Mouse (Mus musculus): ENCODE results near the gene Thy1. TPM values are rescaled to one million over a fixed set of nuclear protein-coding genes. Genes with fewer than 3 reads are reported as not detected.

Gene Thy1
- 0.58 TPM in 1 of 2 replicates, not detected in the other for polyA plus RNA-seq (2012; ENCODE audit: insufficient read depth, insufficient read length, missing spikeins)

DNA sequence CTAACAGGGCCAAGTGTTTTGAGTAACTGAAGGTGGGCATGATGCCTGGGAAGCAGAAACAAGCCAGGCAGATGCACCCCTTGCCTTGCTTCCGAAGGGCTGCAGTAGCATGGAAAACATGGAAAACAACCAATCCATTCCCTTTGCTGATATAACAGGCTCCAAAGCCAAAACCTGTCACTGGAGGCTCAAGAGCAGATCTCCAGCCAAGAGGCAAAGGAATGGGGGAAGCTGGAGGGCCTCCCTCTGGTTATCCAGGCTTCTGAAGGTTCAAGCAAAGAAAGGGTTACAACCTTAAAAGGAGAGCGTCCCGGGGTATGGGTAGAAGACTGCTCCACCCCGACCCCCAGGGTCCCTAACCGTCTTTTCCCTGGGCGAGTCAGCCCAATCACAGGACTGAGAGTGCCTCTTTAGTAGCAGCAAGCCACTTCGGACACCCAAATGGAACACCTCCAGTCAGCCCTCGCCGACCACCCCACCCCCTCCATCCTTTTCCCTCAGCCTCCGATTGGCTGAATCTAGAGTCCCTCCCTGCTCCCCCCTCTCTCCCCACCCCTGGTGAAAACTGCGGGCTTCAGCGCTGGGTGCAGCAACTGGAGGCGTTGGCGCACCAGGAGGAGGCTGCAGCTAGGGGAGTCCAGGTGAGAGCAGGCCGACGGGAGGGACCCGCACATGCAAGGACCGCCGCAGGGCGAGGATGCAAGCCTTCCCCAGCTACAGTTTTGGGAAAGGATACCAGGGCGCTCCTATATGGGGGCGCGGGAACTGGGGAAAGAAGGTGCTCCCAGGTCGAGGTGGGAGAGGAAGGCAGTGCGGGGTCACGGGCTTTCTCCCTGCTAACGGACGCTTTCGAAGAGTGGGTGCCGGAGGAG is at the start of gene Thy1:
Gene Thy1 (plus strand): TSS at position 549 of the 872 bp plus-strand sequence.
- TF ChIP-seq CTCF (IDR thresholded peaks at IDR 0.05; ENCODE audit: low read depth, low read length) = no peak
- TF ChIP-seq POLR2A (IDR thresholded peaks at IDR 0.05; ENCODE audit: borderline replicate concordance, low read depth, low read length) = no peak
- H3K4me3 ChIP-seq (ENCODE audit: insufficient read depth, low read length) = no peak within 1 kb of the TSS
- no peaks in the 10 kb centered on the region for H3K4me1 ChIP-seq (ENCODE audit: control insufficient read depth, insufficient read depth, low read length)
- H3K27ac ChIP-seq (ENCODE audit: insufficient read depth, low read depth, low read length) = no peak within 1 kb of the TSS

DNA sequence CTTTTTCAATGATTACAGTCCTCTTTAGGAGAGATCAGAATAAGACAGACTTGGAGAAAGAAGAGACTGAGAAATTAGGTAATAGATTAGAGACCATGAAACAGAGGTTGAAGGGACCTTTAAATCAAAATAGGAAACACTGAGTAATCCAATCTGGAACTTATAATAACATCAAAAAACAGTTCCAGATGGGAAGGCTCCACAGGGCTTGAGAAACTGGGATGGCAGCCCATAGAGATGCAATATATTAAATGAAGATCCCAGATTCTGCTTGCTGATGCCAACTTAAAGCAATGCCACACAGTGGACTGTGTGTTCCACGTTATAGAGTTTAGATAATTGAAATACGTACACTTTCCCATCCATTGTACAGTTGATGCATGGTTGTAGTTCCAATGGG is 45.5 kb upstream of the Thy1 start:
- Histone ChIP-seq H3K27ac (ENCODE audit: insufficient read depth, low read depth, low read length) (no peak overlapping the region), H3K4me3 (ENCODE audit: insufficient read depth, low read length) (no peak overlapping the region), H3K4me1 (ENCODE audit: control insufficient read depth, insufficient read depth, low read length) (no peaks in the 10 kb centered on the region)
- no peak for TF ChIP-seq POLR2A (IDR thresholded peaks at IDR 0.05; ENCODE audit: borderline replicate concordance, low read depth, low read length)
- TF ChIP-seq CTCF (IDR thresholded peaks at IDR 0.05; ENCODE audit: low read depth, low read length) = no peak

DNA sequence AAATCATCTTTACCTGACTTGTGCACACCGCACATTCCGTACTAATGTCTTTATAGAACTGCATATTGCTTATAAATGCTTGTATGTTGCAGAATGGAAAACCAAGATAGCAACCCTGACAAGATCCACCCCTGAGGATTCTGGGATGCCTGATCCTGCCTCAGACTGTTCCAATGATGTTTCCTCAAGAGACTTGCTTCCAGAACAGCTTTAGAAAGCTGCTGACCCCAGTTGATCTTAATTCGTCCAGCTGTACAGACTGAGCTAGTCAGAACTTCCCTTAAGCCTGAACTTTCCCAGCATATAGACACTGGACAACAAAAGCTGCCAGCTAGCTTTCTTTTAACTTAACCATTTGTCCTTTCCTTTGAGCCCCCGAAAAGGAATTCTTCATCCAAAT is 44.3 kb upstream of the Thy1 start:
- H3K27ac ChIP-seq (ENCODE audit: insufficient read depth, low read depth, low read length) = no peak overlapping the region
- no peaks in the 10 kb centered on the region for H3K4me1 ChIP-seq (ENCODE audit: control insufficient read depth, insufficient read depth, low read length)
- TF ChIP-seq POLR2A (IDR thresholded peaks at IDR 0.05; ENCODE audit: borderline replicate concordance, low read depth, low read length) (no peak), CTCF (IDR thresholded peaks at IDR 0.05; ENCODE audit: low read depth, low read length) (no peak)
- no peak overlapping the region for H3K4me3 ChIP-seq (ENCODE audit: insufficient read depth, low read length)

DNA sequence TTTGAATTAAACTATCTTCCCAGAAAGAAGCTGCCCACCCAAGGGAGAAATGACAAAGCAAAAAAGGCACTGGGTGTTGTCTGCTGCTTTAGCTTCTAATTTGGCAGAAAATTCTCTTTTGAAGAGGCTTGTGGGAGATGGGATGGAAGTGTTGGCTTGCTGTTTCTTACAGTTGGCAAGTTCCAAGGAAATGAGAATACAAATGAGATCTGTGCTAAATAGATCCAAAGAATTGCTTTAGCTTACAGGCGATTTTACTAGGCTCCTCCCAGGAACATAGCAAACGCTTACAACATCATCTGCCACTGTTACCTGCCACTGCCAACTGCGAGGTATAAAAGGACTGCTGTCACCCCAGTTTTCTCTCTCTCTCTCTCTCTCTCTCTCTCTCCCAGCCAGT is 38.8 kb upstream of the Thy1 start:
- H3K4me3 ChIP-seq (ENCODE audit: insufficient read depth, low read length) = no peak overlapping the region
- H3K4me1 ChIP-seq (ENCODE audit: control insufficient read depth, insufficient read depth, low read length) = no peaks in the 10 kb centered on the region
- H3K27ac ChIP-seq (ENCODE audit: insufficient read depth, low read depth, low read length) = no peak overlapping the region
- TF ChIP-seq POLR2A (IDR thresholded peaks at IDR 0.05; ENCODE audit: borderline replicate concordance, low read depth, low read length) (no peak), CTCF (IDR thresholded peaks at IDR 0.05; ENCODE audit: low read depth, low read length) (no peak)

DNA sequence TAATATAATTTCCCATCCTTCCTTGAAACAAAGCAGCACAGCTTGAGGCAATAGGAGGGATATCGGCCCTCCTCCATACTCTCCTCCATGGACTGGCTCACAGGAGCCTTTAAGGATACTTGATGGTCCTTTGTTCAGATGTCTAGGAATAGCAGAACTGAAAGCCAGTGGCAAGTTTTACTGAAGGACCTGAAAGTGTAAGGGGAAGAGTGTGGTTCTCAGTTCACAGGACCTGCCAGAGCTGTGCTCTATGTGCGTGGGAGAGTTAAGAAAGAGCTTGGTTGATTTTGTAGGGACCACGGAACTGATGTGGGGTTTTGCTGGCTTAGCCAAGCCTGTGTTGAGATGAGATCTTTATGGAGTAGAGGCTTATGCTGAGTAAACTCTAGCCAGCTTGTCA is 37.9 kb upstream of the Thy1 start:
- Histone ChIP-seq H3K27ac (ENCODE audit: insufficient read depth, low read depth, low read length) (no peak overlapping the region), H3K4me1 (ENCODE audit: control insufficient read depth, insufficient read depth, low read length) (no peaks in the 10 kb centered on the region), H3K4me3 (ENCODE audit: insufficient read depth, low read length) (no peak overlapping the region)
- TF ChIP-seq POLR2A (IDR thresholded peaks at IDR 0.05; ENCODE audit: borderline replicate concordance, low read depth, low read length) (no peak), CTCF (IDR thresholded peaks at IDR 0.05; ENCODE audit: low read depth, low read length) (no peak)

DNA sequence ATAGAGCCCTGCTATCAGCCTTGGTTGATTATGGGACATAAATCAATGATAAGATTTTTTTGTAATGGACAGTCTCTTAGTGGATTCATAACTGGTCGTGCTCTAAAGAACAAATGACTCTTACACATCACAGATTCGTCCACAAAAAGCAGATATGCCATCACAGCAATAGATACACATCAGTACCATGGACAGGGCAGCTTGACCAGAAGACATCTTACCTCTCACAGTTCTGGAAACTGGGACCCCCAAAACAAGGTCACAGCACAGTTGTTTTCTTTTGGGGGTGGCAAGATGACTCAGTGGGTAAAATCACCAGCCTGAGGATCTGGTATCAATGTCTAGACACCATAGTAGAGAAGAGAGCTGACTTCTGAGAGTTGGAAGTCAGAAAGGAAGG is 35.9 kb upstream of the Thy1 start:
- no peak for TF ChIP-seq POLR2A (IDR thresholded peaks at IDR 0.05; ENCODE audit: borderline replicate concordance, low read depth, low read length)
- no peak for TF ChIP-seq CTCF (IDR thresholded peaks at IDR 0.05; ENCODE audit: low read depth, low read length)
- no peaks in the 10 kb centered on the region for H3K4me1 ChIP-seq (ENCODE audit: control insufficient read depth, insufficient read depth, low read length)

DNA sequence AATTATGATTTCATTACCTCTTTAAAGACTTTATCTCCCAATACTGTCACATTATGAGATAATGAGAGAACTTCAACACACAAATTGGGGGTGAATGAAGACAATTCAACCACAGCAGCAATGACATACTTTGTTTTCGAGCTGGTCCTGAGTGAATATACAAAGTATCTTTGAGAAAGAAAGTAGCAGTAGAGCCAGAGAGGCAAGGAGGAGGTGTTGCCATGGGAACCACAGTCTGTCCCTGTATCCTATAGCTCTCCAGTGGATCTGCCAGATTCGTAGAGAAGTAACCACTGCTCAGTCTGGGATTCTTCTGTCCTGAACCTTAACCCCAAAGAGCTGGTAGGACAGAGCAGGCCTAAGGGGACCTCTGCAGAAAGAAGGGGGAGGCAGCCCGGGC is 35.2 kb upstream of the Thy1 start:
- Histone ChIP-seq H3K4me1 (ENCODE audit: control insufficient read depth, insufficient read depth, low read length) (no peaks in the 10 kb centered on the region), H3K27ac (ENCODE audit: insufficient read depth, low read depth, low read length) (no peak overlapping the region), H3K4me3 (ENCODE audit: insufficient read depth, low read length) (no peak overlapping the region)
- no peak for TF ChIP-seq POLR2A (IDR thresholded peaks at IDR 0.05; ENCODE audit: borderline replicate concordance, low read depth, low read length)
- no peak for TF ChIP-seq CTCF (IDR thresholded peaks at IDR 0.05; ENCODE audit: low read depth, low read length)

More for the DNA sequence above, 35.9 kb upstream of the Thy1 start:
- no peak overlapping the region for H3K27ac ChIP-seq (ENCODE audit: insufficient read depth, low read depth, low read length)
- H3K4me3 ChIP-seq (ENCODE audit: insufficient read depth, low read length) = no peak overlapping the region

DNA sequence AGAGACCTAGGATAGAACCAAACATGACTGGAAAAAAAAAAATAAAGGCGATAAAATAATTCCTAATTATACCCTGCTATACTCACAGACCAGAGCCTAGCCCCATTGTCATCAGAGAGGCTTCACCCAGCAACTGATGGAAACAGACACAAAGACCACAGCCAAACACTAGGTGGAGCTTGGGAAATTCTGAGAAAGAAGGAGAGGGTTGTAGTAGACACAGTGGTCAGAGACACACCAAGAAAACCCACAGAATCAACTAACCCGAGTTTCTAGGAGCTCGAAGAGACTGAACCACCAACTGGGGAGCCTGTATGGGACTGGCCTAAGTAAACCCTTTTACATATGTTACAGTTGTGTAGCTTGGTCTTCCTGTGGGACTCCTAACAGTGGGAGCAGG is 32.3 kb upstream of the Thy1 start:
- TF ChIP-seq CTCF (IDR thresholded peaks at IDR 0.05; ENCODE audit: low read depth, low read length) (no peak), POLR2A (IDR thresholded peaks at IDR 0.05; ENCODE audit: borderline replicate concordance, low read depth, low read length) (no peak)
- Histone ChIP-seq H3K4me3 (ENCODE audit: insufficient read depth, low read length) (no peak overlapping the region), H3K4me1 (ENCODE audit: control insufficient read depth, insufficient read depth, low read length) (no peaks in the 10 kb centered on the region), H3K27ac (ENCODE audit: insufficient read depth, low read depth, low read length) (no peak overlapping the region)

DNA sequence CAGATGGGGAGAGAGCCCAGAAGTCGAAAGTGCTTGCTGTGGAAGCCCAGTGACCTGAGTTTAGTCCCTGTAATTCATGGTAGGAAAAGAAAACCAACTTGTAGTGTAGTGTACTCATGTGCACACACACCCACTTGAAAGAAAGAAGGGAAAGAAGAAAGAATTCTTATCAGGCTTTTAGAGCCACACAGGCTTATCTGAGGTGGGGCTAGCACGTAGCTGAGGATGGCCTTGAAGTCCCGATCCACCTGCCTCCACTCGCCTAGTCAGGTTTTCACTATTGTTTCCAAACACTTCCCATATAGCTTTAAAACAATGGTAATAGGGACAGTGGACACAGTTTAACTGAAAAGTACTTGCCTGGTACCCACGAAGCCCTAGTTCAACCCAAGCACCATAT is 31.5 kb upstream of the Thy1 start:
- H3K27ac ChIP-seq (ENCODE audit: insufficient read depth, low read depth, low read length) = no peak overlapping the region
- no peak overlapping the region for H3K4me3 ChIP-seq (ENCODE audit: insufficient read depth, low read length)
- H3K4me1 ChIP-seq (ENCODE audit: control insufficient read depth, insufficient read depth, low read length) = no peaks in the 10 kb centered on the region
- TF ChIP-seq POLR2A (IDR thresholded peaks at IDR 0.05; ENCODE audit: borderline replicate concordance, low read depth, low read length) (no peak), CTCF (IDR thresholded peaks at IDR 0.05; ENCODE audit: low read depth, low read length) (no peak)

DNA sequence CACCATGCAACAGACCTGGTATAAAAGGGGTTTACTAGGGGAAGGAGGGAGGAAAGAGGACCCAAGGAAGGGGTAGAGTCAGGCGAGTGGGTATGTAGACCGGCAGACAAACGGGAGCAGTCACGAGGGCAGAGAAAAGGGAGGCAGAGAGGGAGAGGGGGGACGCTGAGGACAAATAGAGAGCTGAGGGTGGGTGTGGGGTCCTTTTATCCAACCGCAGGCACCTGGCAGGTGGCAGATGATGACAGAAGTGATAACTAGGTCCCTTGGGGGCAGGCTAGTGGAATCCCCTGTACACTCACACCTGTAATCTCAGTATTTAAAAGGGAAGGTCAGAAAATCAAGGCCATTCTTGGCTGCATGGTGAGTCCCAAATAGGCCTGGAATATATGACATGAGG is 31.0 kb upstream of the Thy1 start:
- no peak for TF ChIP-seq POLR2A (IDR thresholded peaks at IDR 0.05; ENCODE audit: borderline replicate concordance, low read depth, low read length)
- TF ChIP-seq CTCF (IDR thresholded peaks at IDR 0.05; ENCODE audit: low read depth, low read length) = no peak
- no peak overlapping the region for H3K4me3 ChIP-seq (ENCODE audit: insufficient read depth, low read length)
- H3K4me1 ChIP-seq (ENCODE audit: control insufficient read depth, insufficient read depth, low read length) = no peaks in the 10 kb centered on the region
- no peak overlapping the region for H3K27ac ChIP-seq (ENCODE audit: insufficient read depth, low read depth, low read length)

Data from bone marrow macrophage, adult 2 months (primary cell).